Mouse (Mus musculus) WW6 (cell line): ENCODE data around the gene Steap3.
"Not testable (repeated sequence)": the region's sequence is repeated elsewhere in the genome, so short reads cannot be mapped to it uniquely, and the experiment has no call there.

Experiments
- DNase-seq: peaks from one replicate; pipeline ENCODE4 v3.0.0-alpha.2; 2013; ENCODE audit warnings: low read depth, low spot score

Steap3 gene

GRCm38 (mm10) chr1:120272605-120273004 is at the start of gene Steap3:
TSS of gene Steap3 (minus strand) at chr1:120272705.
- no peak for DNase-seq

GRCm38 (mm10) chr1:120321270-120322021 is 48.9 kb upstream of the Steap3 start:
- no peak for DNase-seq

GRCm38 (mm10) chr1:120305801-120306200 is 33.3 kb upstream of the Steap3 start:
- DNase-seq, result no peak

GRCm38 (mm10) chr1:120296936-120297335 is 24.4 kb upstream of the Steap3 start:
- DNase-seq, result no peak

GRCm38 (mm10) chr1:120293803-120294202 is 21.3 kb upstream of the Steap3 start:
- DNase-seq, result no peak

- DNase-seq, result no peak
Measured at GRCm38 (mm10) chr1:120291709-120292108, 19.2 kb upstream of the Steap3 start.

- no peak for DNase-seq
Measured at GRCm38 (mm10) chr1:120289843-120290242, 17.3 kb upstream of the Steap3 start.

GRCm38 (mm10) chr1:120287679-120288078 is 15.2 kb upstream of the Steap3 start:
- no peak for DNase-seq

GRCm38 (mm10) chr1:120276058-120276457 is 3.6 kb upstream of the Steap3 start:
- not testable (repeated sequence) for DNase-seq

GRCm38 (mm10) chr1:120275224-120275623 is 2.7 kb upstream of the Steap3 start:
- DNase-seq, result no peak

GRCm38 (mm10) chr1:120270882-120271281 is 1.6 kb downstream of the Steap3 start:
- DNase-seq, result no peak

- no peak for DNase-seq
Measured at GRCm38 (mm10) chr1:120270115-120270514, 2.4 kb downstream of the Steap3 start.

GRCm38 (mm10) chr1:120267631-120268030 is 4.9 kb downstream of the Steap3 start:
- no peak for DNase-seq

- DNase-seq, result no peak
Measured at GRCm38 (mm10) chr1:120266460-120266859, 6.0 kb downstream of the Steap3 start.

GRCm38 (mm10) chr1:120264861-120265686 is 7.4 kb downstream of the Steap3 start:
- peak; percentile 38 for DNase-seq

- no peak for DNase-seq
Measured at GRCm38 (mm10) chr1:120263226-120263625, 9.3 kb downstream of the Steap3 start.

- no peak for DNase-seq
Measured at GRCm38 (mm10) chr1:120261166-120261565, 11.3 kb downstream of the Steap3 start.

- no peak for DNase-seq
Measured at GRCm38 (mm10) chr1:120259249-120259648, 13.3 kb downstream of the Steap3 start.

GRCm38 (mm10) chr1:120258744-120259143 is 13.8 kb downstream of the Steap3 start:
- no peak for DNase-seq

- no peak for DNase-seq
Measured at GRCm38 (mm10) chr1:120258245-120258644, 14.3 kb downstream of the Steap3 start.

GRCm38 (mm10) chr1:120253751-120254150 is 18.8 kb downstream of the Steap3 start:
- no peak for DNase-seq

GRCm38 (mm10) chr1:120252519-120253160 is 19.9 kb downstream of the Steap3 start:
- DNase-seq, result no peak
